Mouse (Mus musculus): ENCODE measurements around the gene Parvg.

- TF ChIP-seq CTCF (IDR thresholded peaks at IDR 0.05; ENCODE audit: borderline replicate concordance, insufficient read depth, low read depth, low read length) = no peak
- TF ChIP-seq POLR2A (IDR thresholded peaks at IDR 0.05; ENCODE audit: borderline replicate concordance, insufficient read depth, low read length) = no peak
These were observed 8.4 kb upstream of the Parvg start for GRCm38 (mm10) chr15:84315276-84316046.

Data from cerebellum, adult 2 months (tissue).